ENCODE assay signal across 17 mouse cellular contexts in the genomic region with DNA sequence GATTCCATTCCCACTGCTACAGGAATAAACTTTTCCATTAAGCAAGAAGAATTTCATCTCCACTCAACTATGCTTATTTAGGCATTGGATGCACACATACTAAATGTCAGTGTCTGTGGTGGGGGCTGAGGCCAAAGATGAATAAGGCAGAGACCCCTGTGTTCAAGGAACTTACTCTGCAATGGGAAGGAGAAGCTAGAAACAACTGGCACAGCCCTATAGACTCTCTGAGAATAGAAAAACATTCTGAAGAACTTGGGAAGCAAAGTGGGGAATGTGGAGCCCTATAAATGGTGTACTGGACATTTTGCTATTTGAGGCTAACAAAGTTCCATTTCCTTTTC.
DNase-seq lines count a peak whose midpoint lies in the region; ATAC-seq and TF ChIP-seq lines count a peak whose summit lies in the region.
"Had no signal": no experiment of that assay in that cellular context is flagged by ENCODE, and none has a peak within 500 bp of the region (broad histone marks: within the 10 kb centered on the region; RNA-seq: fewer than 3 reads in every experiment).

No protein-coding gene starts in this region.

- TF ChIP-seq CTCF in gastrocnemius, adult 2 months (IDR thresholded peaks at IDR 0.05), result no peak
- no peak for TF ChIP-seq CTCF in lung, postnatal 0 days (IDR thresholded peaks at IDR 0.05)
- no peak for TF ChIP-seq CTCF in lung, adult 2 months (IDR thresholded peaks at IDR 0.05; ENCODE audit: insufficient read depth, low read length)
- no peak for TF ChIP-seq CTCF in embryonic fibroblast, embryonic 13.5 days (IDR thresholded peaks at IDR 0.05; ENCODE audit: borderline replicate concordance, insufficient read depth, low read length)

- intact Hi-C loops in gastrocnemius, adult 2 months (cut with DNase I), result no loop called here

- no peak overlapping the region for H3K4me3 ChIP-seq in gastrocnemius, adult 2 months
- no peak overlapping the region for H3K4me3 ChIP-seq in lung, postnatal 0 days (ENCODE audit: low read depth, low read length)
- H3K4me3 ChIP-seq in lung, adult 2 months (replicated peaks; ENCODE audit: extremely low read depth, low read depth, low read length), result no peak overlapping the region
- H3K4me3 ChIP-seq in embryonic fibroblast, embryonic 13.5 days (ENCODE audit: insufficient read depth, low read length), result no peak overlapping the region
- no peak overlapping the region for H3K4me3 ChIP-seq in limb, embryonic 14.5 days (replicated peaks; ENCODE audit: low read length)
- H3K4me3 ChIP-seq: forebrain, embryonic 12.5 days; heart, embryonic 10.5 days; hindbrain, embryonic 12.5 days had no signal

- no peak for ATAC-seq in lung, postnatal 0 days
- ATAC-seq in limb, embryonic 14.5 days (ENCODE audit: low FRiP score, low read depth), result peak; percentile 42
- ATAC-seq: forebrain, embryonic 16.5 days; hindbrain, postnatal 0 days had no signal

- H3K4me1 ChIP-seq in lung, postnatal 0 days (ENCODE audit: insufficient read depth, low read depth, low read length), result no peaks in the 10 kb centered on the region
- peaks cover 3% of the 10 kb centered on the region; the same call in 1 of the 2 replicates for H3K4me1 ChIP-seq in lung, adult 2 months (ENCODE audit: control insufficient read depth, insufficient read depth, low read length)
- H3K4me1 ChIP-seq in embryonic fibroblast, embryonic 13.5 days (ENCODE audit: control insufficient read depth, insufficient read depth, low read length), result no peaks in the 10 kb centered on the region
- H3K4me1 ChIP-seq in limb, embryonic 14.5 days (ENCODE audit: control insufficient read depth, insufficient read depth, low read length), result peaks cover 20% of the 10 kb centered on the region
- H3K4me1 ChIP-seq: forebrain, embryonic 12.5 days had no signal

- H3K36me3 ChIP-seq in lung, postnatal 0 days (ENCODE audit: insufficient read depth, low read length), result no peaks in the 10 kb centered on the region
- no peaks in the 10 kb centered on the region for H3K36me3 ChIP-seq in limb, embryonic 14.5 days (ENCODE audit: control insufficient read depth, insufficient read depth, low read length)
- H3K36me3 ChIP-seq: forebrain, embryonic 12.5 days; heart, embryonic 10.5 days; hindbrain, embryonic 12.5 days had no signal

- no peak for TF ChIP-seq POLR2A in lung, adult 2 months (IDR thresholded peaks at IDR 0.05; ENCODE audit: borderline replicate concordance, extremely low read depth, low read depth, low read length)
- 0 out of 2 replicates have a peak, but pooled peaks have one; percentile 2 for TF ChIP-seq POLR2A in embryonic fibroblast, embryonic 13.5 days (IDR thresholded peaks at IDR 0.05; ENCODE audit: low read depth, low read length)
- no peak for TF ChIP-seq POLR2A in limb, embryonic 14.5 days (IDR thresholded peaks at IDR 0.05; ENCODE audit: borderline replicate concordance, extremely low read depth, insufficient read depth, insufficient read length)

- no peaks in the 10 kb centered on the region for H3K9me3 ChIP-seq in lung, postnatal 0 days (ENCODE audit: low read length)
- H3K9me3 ChIP-seq in limb, embryonic 14.5 days (ENCODE audit: control insufficient read depth, low read length), result no peaks in the 10 kb centered on the region
- H3K9me3 ChIP-seq: forebrain, embryonic 12.5 days; heart, embryonic 10.5 days; hindbrain, embryonic 12.5 days had no signal

- no peak for DNase-seq in gastrocnemius, adult 2 months
- no peak for DNase-seq in gastrocnemius, adult 18-20 months (ENCODE audit: low spot score)
- no peak for DNase-seq in lung, postnatal 0 days (ENCODE audit: low spot score)
- DNase-seq in lung, adult 2 months, result no peak
- no peak for DNase-seq in limb, embryonic 14.5 days (ENCODE audit: low spot score)
- DNase-seq in adrenal gland, adult 8-10 months, result no peak
- no peak for DNase-seq in adrenal gland, adult 18-20 months (ENCODE audit: low spot score in 2 of 2)
- DNase-seq: adrenal gland, postnatal 25 days; cerebellum, adult 11 months; cerebellum, adult 8-10 months; cerebellum, postnatal 25 days had no signal

- H3K27me3 ChIP-seq in lung, postnatal 0 days (replicated peaks; ENCODE audit: insufficient read depth, low read length), result no peaks in the 10 kb centered on the region
- no peaks in the 10 kb centered on the region for H3K27me3 ChIP-seq in limb, embryonic 14.5 days (ENCODE audit: control insufficient read depth, insufficient read depth, low read length)
- H3K27me3 ChIP-seq: forebrain, embryonic 12.5 days; hindbrain, embryonic 12.5 days had no signal

- H3K27ac ChIP-seq in gastrocnemius, adult 2 months, result peak overlapping the region; percentile 71
- peak overlapping the region; percentile 4 for H3K27ac ChIP-seq in lung, postnatal 0 days (ENCODE audit: low read length)
- peak overlapping the region; percentile 89 for H3K27ac ChIP-seq in embryonic fibroblast, embryonic 13.5 days (ENCODE audit: insufficient read depth, low read length)
- H3K27ac ChIP-seq in limb, embryonic 14.5 days (replicated peaks; ENCODE audit: low read depth, low read length), result no peak overlapping the region
- H3K27ac ChIP-seq: forebrain, embryonic 12.5 days; heart, embryonic 10.5 days; hindbrain, embryonic 12.5 days; hindbrain, postnatal 0 days had no signal

- no peak for TF ChIP-seq EP300 in lung, postnatal 0 days (IDR thresholded peaks at IDR 0.05)

- no peak overlapping the region for H3K9ac ChIP-seq in lung, postnatal 0 days (replicated peaks; ENCODE audit: low read depth)
- H3K9ac ChIP-seq in limb, embryonic 14.5 days (ENCODE audit: low read depth, low read length, severe bottlenecking), result no peak overlapping the region
- H3K9ac ChIP-seq: forebrain, embryonic 12.5 days; hindbrain, embryonic 12.5 days had no signal

- H3K4me2 ChIP-seq in lung, postnatal 0 days (replicated peaks; ENCODE audit: low read depth, low read length), result no peak overlapping the region
- no peak overlapping the region for H3K4me2 ChIP-seq in limb, embryonic 14.5 days (replicated peaks; ENCODE audit: low read depth, low read length, severe bottlenecking)
- H3K4me2 ChIP-seq: forebrain, embryonic 12.5 days; hindbrain, embryonic 12.5 days had no signal
